Mouse (Mus musculus) embryonic facial prominence, embryonic 10.5 days (tissue): ENCODE results near the gene Asic4. TPM values are rescaled to one million over a fixed set of nuclear protein-coding genes. Genes with fewer than 3 reads are reported as not detected.

Experiments
- DNase-seq: peaks from one replicate; pipeline ENCODE4 v3.0.0-alpha.2; 2017; ENCODE audit warnings: low spot score
- H3K27ac ChIP-seq: fragments of 300-500 bp; sonication (generic); replicated peaks from 2 replicates; pipeline ENCODE4 v1.5.1; 2016; ENCODE audit warnings: mild to moderate bottlenecking
- H3K27me3 ChIP-seq: fragments of 300-500 bp; sonication (generic); replicated peaks from 2 replicates; pipeline ENCODE4 v1.6.1; 2016; ENCODE audit warnings: low read depth, mild to moderate bottlenecking; ENCODE audit not compliant: poor library complexity, severe bottlenecking
- H3K36me3 ChIP-seq: fragments of 300-500 bp; sonication (generic); replicated peaks from 2 replicates; pipeline ENCODE4 v1.6.1; 2016; ENCODE audit warnings: mild to moderate bottlenecking, moderate library complexity
- H3K4me1 ChIP-seq: fragments of 300-500 bp; sonication (generic); 2 replicates; pipeline ENCODE4 v1.6.1; 2016
- H3K4me3 ChIP-seq: fragments of 300-500 bp; sonication (generic); 2 replicates; pipeline ENCODE4 v1.5.1; 2016; ENCODE audit warnings: mild to moderate bottlenecking, moderate library complexity
- H3K9me3 ChIP-seq: fragments of 300-500 bp; sonication (generic); 2 replicates; pipeline ENCODE4 v1.6.1; 2016; ENCODE audit warnings: mild to moderate bottlenecking
- WGBS: fragments of 180-500 bp; shearing (Covaris S2); methylation state at CpG from one replicate; pipeline ENCODE4 v1.1.7; 2016; 5-methylcytosine and 5-hydroxymethylcytosine counted together
- polyA plus RNA-seq: library from polyadenylated mRNA; unstranded; fragments of >200 nt; fragmentation: Nextera tagmentation; extraction: Ambion mirVana; gene quantifications from 2 replicates; pipeline ENCODE4 v1.2.1, GENCODE M21; 2016

Gene Asic4
- polyA plus RNA-seq, 1 experiment from 2014 or later: 2.1 TPM

DNA sequence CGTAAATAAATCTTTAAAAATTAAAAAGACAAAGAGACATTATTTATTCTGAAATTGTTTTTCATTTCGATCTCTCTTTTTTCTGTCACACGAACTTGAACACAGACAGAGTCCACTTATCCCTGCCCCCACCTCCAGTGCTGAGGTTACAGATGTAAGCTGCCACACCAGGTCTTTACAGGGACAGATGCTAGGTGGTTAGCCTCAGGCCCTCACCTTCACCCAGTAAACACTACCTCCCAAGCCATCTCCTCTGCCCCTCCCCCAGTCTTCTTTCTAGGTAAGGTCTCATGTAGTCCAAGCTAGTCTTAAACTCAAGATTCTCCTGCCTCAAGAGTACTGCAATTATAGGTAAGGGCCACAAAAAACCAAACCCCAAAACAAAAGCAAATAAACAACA is 62.3 kb downstream of the Asic4 start:
- Histone ChIP-seq H3K36me3 (no peaks in the 10 kb centered on the region), H3K4me1 (peaks cover 34% of the 10 kb centered on the region), H3K27me3 (peaks cover 22% of the 10 kb centered on the region), H3K9me3 (no peaks in the 10 kb centered on the region), H3K4me3 (no peak overlapping the region), H3K27ac (no peak overlapping the region; the same call in 1 of the 2 replicates)
- WGBS: 95% methylated on average over 3 of the region's 3 CpGs
- no peak for DNase-seq

DNA sequence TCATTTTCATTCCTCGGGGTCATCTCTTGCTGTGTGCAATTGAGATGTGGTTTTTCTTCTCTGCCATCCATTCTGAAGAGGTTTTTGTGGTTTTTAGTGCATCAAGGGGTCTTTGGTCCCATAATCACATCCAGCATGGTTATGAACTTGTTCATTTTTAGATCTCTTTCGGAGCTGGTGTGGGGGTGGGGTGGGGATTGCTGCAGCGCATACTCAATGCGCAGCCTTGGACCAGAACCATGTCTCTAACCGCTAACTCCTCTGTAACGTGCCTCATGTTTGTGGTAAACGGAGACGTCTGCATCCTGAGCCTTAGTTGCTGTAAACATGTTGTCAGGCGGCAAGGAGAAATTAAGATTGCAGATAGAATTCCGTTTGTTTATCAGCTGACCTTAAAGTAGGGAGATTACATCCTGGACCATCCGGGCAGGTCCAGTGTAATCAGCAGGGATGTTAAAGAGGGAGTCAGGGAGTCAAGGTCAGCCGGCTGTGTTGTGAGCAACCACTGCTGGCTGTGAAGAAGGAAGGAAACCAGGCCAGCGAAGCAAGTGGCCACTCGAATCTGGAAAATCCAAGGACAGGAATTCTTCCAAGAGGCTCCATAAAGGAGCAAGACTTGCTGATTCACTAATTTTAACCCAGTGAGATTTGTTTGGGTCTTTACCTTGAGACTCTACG is 66.6 kb downstream of the Asic4 start:
- Histone ChIP-seq H3K27ac (no peak overlapping the region), H3K9me3 (no peaks in the 10 kb centered on the region), H3K27me3 (no peaks in the 10 kb centered on the region), H3K4me3 (no peak overlapping the region), H3K36me3 (no peaks in the 10 kb centered on the region), H3K4me1 (peaks cover 14% of the 10 kb centered on the region)
- DNase-seq: no peak
- 82% methylated on average over 15 of the region's 15 CpGs for WGBS

DNA sequence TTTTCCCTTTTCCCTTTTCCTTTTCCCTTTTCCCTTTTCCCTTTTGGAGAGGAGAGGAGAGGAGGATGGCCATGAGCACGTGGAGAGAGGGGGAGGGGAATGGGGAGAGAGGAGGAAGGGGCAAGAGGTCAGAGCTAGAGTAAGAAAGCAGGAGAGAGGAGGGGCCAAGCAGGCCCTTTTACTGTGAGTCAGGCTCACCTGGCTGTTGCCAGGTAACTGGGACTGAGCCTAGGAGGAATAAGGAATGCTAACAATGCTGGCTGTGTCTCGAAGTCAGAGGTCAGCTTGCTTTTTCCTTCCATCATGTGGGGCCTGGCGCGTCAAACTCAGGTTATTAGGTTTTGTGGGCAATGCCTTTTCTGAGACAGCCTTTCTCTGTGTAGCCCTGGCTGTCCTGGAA is 67.7 kb downstream of the Asic4 start:
- no peaks in the 10 kb centered on the region for H3K27me3 ChIP-seq
- DNase-seq: peak; percentile 38
- 57% methylated on average over 4 of the region's 4 CpGs for WGBS
- no peaks in the 10 kb centered on the region for H3K36me3 ChIP-seq
- H3K4me1 ChIP-seq: peaks cover 19% of the 10 kb centered on the region
- peak overlapping the region; percentile 54 for H3K27ac ChIP-seq
- H3K9me3 ChIP-seq: no peaks in the 10 kb centered on the region
- no peak overlapping the region for H3K4me3 ChIP-seq

DNA sequence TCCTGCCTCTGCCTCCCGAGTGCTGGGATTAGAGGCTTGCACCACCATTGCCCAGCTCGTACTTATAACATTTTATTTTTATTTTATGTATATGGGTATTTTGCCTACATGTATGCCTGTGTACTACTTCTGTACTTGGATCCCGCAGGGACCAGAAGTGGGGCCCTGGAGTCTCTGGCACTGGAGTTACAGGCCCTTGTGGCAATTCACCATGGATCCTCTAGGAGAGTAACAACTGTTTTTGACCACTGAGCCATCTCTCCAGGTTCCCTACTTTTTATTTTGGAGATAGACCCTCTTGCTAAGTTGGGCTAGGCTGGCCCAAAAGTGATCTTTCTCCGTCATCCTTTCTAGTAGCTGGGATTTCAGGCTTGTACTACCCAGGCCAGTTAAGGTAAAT is 68.2 kb downstream of the Asic4 start:
- Histone ChIP-seq H3K4me3 (no peak overlapping the region), H3K27ac (peak overlapping the region; percentile 54), H3K4me1 (peaks cover 19% of the 10 kb centered on the region), H3K9me3 (no peaks in the 10 kb centered on the region), H3K36me3 (no peaks in the 10 kb centered on the region), H3K27me3 (no peaks in the 10 kb centered on the region)
- no peak for DNase-seq
- 94% methylated on average over 4 of the region's 4 CpGs for WGBS

GRCm38 (mm10) chr1:75519576-75519975 is 69.3 kb downstream of the Asic4 start:
- no peak for DNase-seq
- no peaks in the 10 kb centered on the region for H3K9me3 ChIP-seq
- no peak overlapping the region for H3K27ac ChIP-seq
- WGBS: 89% methylated on average over 5 of the region's 5 CpGs
- no peak overlapping the region for H3K4me3 ChIP-seq
- no peaks in the 10 kb centered on the region; the same call in 1 of the 2 replicates for H3K36me3 ChIP-seq
- H3K4me1 ChIP-seq: peaks cover 19% of the 10 kb centered on the region
- H3K27me3 ChIP-seq: no peaks in the 10 kb centered on the region

DNA sequence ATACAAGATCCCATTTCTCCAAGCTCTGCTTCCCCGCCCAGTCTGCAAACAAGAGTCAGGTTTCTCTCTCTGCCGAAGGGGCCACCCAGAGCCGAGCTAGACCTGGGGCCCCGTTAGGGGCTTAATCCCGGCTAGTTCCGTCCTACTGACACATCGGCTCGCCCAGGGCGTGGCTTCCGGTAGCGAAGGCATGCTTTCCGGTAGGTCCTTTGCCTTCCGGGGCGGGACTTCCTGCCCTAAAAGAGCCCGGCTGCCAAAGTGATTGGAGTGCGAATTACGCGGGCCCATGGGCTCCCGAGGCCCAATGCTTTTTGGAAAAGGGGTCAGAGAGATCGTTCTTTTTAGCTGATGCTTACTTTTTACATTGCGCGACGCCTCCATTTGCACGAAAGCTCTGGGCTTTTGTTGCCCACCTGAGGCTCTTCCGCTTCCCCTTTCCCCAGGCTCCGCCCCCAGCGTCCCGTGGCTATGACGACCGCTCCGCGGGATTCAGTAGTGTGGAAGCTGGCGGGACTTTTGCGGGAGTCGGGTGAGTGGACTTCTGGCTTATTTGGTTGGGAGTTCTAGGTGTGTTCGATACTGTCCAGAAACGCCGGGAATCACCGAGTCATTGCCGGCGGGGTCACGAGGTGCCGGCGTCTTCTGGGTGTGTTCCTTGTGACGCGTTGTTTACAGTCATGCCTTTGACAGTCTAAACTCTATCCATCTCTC is 71.2 kb downstream of the Asic4 start, which contains the start of gene Stk11ip:
TSS of gene Stk11ip (plus strand) at position 209 of the 711 bp plus-strand sequence.
- H3K9me3 ChIP-seq: no peaks in the 10 kb centered on the region
- peak within 1 kb of the TSS; percentile 78 for H3K4me3 ChIP-seq
- WGBS: under 1% methylated on average over 46 of the region's 46 CpGs

More for the DNA sequence above, 71.2 kb downstream of the Asic4 start, which contains the start of gene Stk11ip:
- Histone ChIP-seq H3K4me1 (peaks cover 19% of the 10 kb centered on the region), H3K36me3 (peaks cover 19% of the 10 kb centered on the region), H3K27ac (peak within 1 kb of the TSS; percentile 88), H3K27me3 (no peaks in the 10 kb centered on the region)
- peak; percentile 95 for DNase-seq

Other genes starting within 250 kb of the Asic4 start
- 13.3 and 14.5 TPM in 2 replicates for gene Glb1l, start 239.6 kb upstream of the Asic4 start, polyA plus RNA-seq
- 139 and 145 TPM in 2 replicates for gene Stk16, start 239.6 kb upstream of the Asic4 start, polyA plus RNA-seq
- 14.6 and 16.3 TPM in 2 replicates for gene Tuba4a, start 230.6 kb upstream of the Asic4 start, polyA plus RNA-seq
- gene A630095N17Rik, start 218.3 kb upstream of the Asic4 start, polyA plus RNA-seq: not detected in 2 replicates
- 27.0 and 27.5 TPM in 2 replicates for gene Dnajb2, start 214.0 kb upstream of the Asic4 start, polyA plus RNA-seq
- gene Ptprn, start 185.9 kb upstream of the Asic4 start, polyA plus RNA-seq: 1.7 and 2.1 TPM in 2 replicates
- 1.9 and 2.5 TPM in 2 replicates for gene Resp18, start 172.0 kb upstream of the Asic4 start, polyA plus RNA-seq
- 144 and 150 TPM in 2 replicates for gene Dnpep, start 132.4 kb upstream of the Asic4 start, polyA plus RNA-seq
- 10.4 and 15.6 TPM in 2 replicates for gene Des, start 90.1 kb upstream of the Asic4 start, polyA plus RNA-seq
- 30.2 and 30.6 TPM in 2 replicates for gene Speg, start 75.1 kb upstream of the Asic4 start, polyA plus RNA-seq
- 57.1 and 61.3 TPM in 2 replicates for gene Gmppa, start 14.5 kb upstream of the Asic4 start, polyA plus RNA-seq
- 25.3 and 27.0 TPM in 2 replicates for gene Chpf, start 28.9 kb downstream of the Asic4 start, polyA plus RNA-seq
- gene Tmem198, start 29.1 kb downstream of the Asic4 start, polyA plus RNA-seq: 3.3 and 3.5 TPM in 2 replicates
- 57.9 and 63.0 TPM in 2 replicates for gene Obsl1, start 56.0 kb downstream of the Asic4 start, polyA plus RNA-seq
- 2.3 and 3.1 TPM in 2 replicates for gene Inha, start 56.6 kb downstream of the Asic4 start, polyA plus RNA-seq
- 31.7 and 33.4 TPM in 2 replicates for gene Stk11ip, start 71.1 kb downstream of the Asic4 start, polyA plus RNA-seq
- 15.7 and 18.0 TPM in 2 replicates for gene Slc4a3, start 95.8 kb downstream of the Asic4 start, polyA plus RNA-seq